Mouse (Mus musculus) stomach, embryonic 15.5 days (tissue): ENCODE results near the gene Orc1. TPM values are rescaled to one million over a fixed set of nuclear protein-coding genes. Genes with fewer than 3 reads are reported as not detected.

Source experiments
- ATAC-seq: fragments of 200-750 bp; cut with Nextera tagmentation; 2 replicates; pipeline ENCODE4 v1.8.0; 2017; ENCODE audit warnings: low read depth, moderate number of reproducible peaks, moderate TSS enrichment; ENCODE audit not compliant: insufficient read depth, low FRiP score
- H3K27ac ChIP-seq: fragments of 300-500 bp; sonication (generic); 2 replicates; pipeline ENCODE4 v1.5.1; 2015; ENCODE audit warnings: mild to moderate bottlenecking, inconsistent platforms
- H3K27me3 ChIP-seq: fragments of 300-500 bp; sonication (generic); replicated peaks from 2 replicates; pipeline ENCODE4 v1.6.1; 2015; ENCODE audit warnings: inconsistent platforms
- H3K36me3 ChIP-seq: fragments of 300-500 bp; sonication (generic); 2 replicates; pipeline ENCODE4 v1.6.1; 2015; ENCODE audit warnings: inconsistent platforms
- H3K4me1 ChIP-seq: fragments of 300-500 bp; sonication (generic); 2 replicates; pipeline ENCODE4 v1.6.1; 2015; ENCODE audit warnings: inconsistent platforms
- H3K4me2 ChIP-seq: fragments of 300-500 bp; sonication (generic); 2 replicates; pipeline ENCODE4 v1.6.1; 2015; ENCODE audit warnings: mild to moderate bottlenecking, inconsistent platforms
- H3K4me3 ChIP-seq: fragments of 300-500 bp; sonication (generic); replicated peaks from 2 replicates; pipeline ENCODE4 v1.5.1; 2015; ENCODE audit warnings: inconsistent platforms
- H3K9ac ChIP-seq: fragments of 300-500 bp; sonication (generic); 2 replicates; pipeline ENCODE4 v1.6.1; 2015; ENCODE audit warnings: inconsistent platforms
- H3K9me3 ChIP-seq: fragments of 300-500 bp; sonication (generic); 2 replicates; pipeline ENCODE4 v1.6.1; 2016; ENCODE audit warnings: inconsistent platforms
- WGBS: fragments of 180-500 bp; shearing (Covaris S2); methylation state at CpG from one replicate; pipeline ENCODE4 v1.1.7; 2015; 5-methylcytosine and 5-hydroxymethylcytosine counted together
- polyA plus RNA-seq: library from polyadenylated mRNA; unstranded; fragments of >200 nt; fragmentation: Nextera tagmentation; extraction: Ambion mirVana; gene quantifications from 2 replicates; pipeline ENCODE4 v1.2.1, GENCODE M21; 2015

Gene Orc1
- polyA plus RNA-seq, 1 experiment from 2014 or later: 10.2 TPM

- H3K27me3 ChIP-seq: no peaks in the 10 kb centered on the region
- no peak for ATAC-seq
- 80% methylated on average over 5 of the region's 5 CpGs for WGBS
- no peak overlapping the region for H3K27ac ChIP-seq
- H3K4me2 ChIP-seq: no peak overlapping the region
- peaks cover 24% of the 10 kb centered on the region for H3K36me3 ChIP-seq
- no peak overlapping the region for H3K9ac ChIP-seq
- H3K4me1 ChIP-seq: no peaks in the 10 kb centered on the region
- H3K9me3 ChIP-seq: no peaks in the 10 kb centered on the region
- H3K4me3 ChIP-seq: no peak overlapping the region
Measured at GRCm38 (mm10) chr4:108638752-108639151, 59.5 kb downstream of the Orc1 start.

- no peaks in the 10 kb centered on the region for H3K4me1 ChIP-seq
- no peak overlapping the region for H3K4me2 ChIP-seq
- H3K27me3 ChIP-seq: no peaks in the 10 kb centered on the region
- no peak overlapping the region for H3K27ac ChIP-seq
- 50% methylated on average over 2 of the region's 2 CpGs for WGBS
- H3K36me3 ChIP-seq: 0 out of 2 replicates have a peak, but pooled peaks cover 7% of the 10 kb centered on the region
- ATAC-seq: no peak
- H3K9ac ChIP-seq: no peak overlapping the region
- H3K4me3 ChIP-seq: no peak overlapping the region
- H3K9me3 ChIP-seq: no peaks in the 10 kb centered on the region
Measured at GRCm38 (mm10) chr4:108664407-108664806, 85.2 kb downstream of the Orc1 start.

Other genes starting within 250 kb of the Orc1 start
- 2.3 and 2.6 TPM in 2 replicates for gene Shisal2a, start 196.1 kb upstream of the Orc1 start, polyA plus RNA-seq
- gene Gpx7, start 172.5 kb upstream of the Orc1 start, polyA plus RNA-seq: 53.9 and 54.6 TPM in 2 replicates
- 58.2 and 63.5 TPM in 2 replicates for gene Tut4, start 120.0 kb upstream of the Orc1 start, polyA plus RNA-seq
- 79.0 and 80.9 TPM in 2 replicates for gene Prpf38a, start 87 bp upstream of the Orc1 start, polyA plus RNA-seq
- gene Cc2d1b, start 40.5 kb downstream of the Orc1 start, polyA plus RNA-seq: 26.6 and 32.5 TPM in 2 replicates
- gene 3110021N24Rik, start 140.2 kb downstream of the Orc1 start, polyA plus RNA-seq: 1.5 and 2.0 TPM in 2 replicates
- 4.2 and 4.6 TPM in 2 replicates for gene Zfyve9, start 201.4 kb downstream of the Orc1 start, polyA plus RNA-seq